Mouse (Mus musculus): ENCODE data around the gene 4933406M09Rik. TPM values are rescaled to one million over a fixed set of nuclear protein-coding genes. Genes with fewer than 3 reads are reported as not detected.

Gene 4933406M09Rik
- not detected in 2 replicates for polyA plus RNA-seq (2014; fragmentation: Nextera tagmentation; extraction: Ambion mirVana)

- Histone ChIP-seq H3K9ac (ENCODE audit: low read depth, low read length) (no peak within 1 kb of the TSS), H3K36me3 (ENCODE audit: control insufficient read depth, insufficient read depth, low read length) (no peaks in the 10 kb centered on the region), H3K27ac (replicated peaks; ENCODE audit: low read depth, low read length) (no peak within 1 kb of the TSS), H3K9me3 (ENCODE audit: control insufficient read depth, low read length) (no peaks in the 10 kb centered on the region), H3K4me1 (ENCODE audit: control insufficient read depth, insufficient read depth, low read length) (peaks cover 10% of the 10 kb centered on the region; the same call in 1 of the 2 replicates), H3K4me3 (ENCODE audit: low read depth, low read length) (no peak within 1 kb of the TSS), H3K27me3 (replicated peaks; ENCODE audit: control insufficient read depth, insufficient read depth, low read length) (no peaks in the 10 kb centered on the region), H3K4me2 (ENCODE audit: low read depth, low read length) (no peak within 1 kb of the TSS)
- WGBS: 100% methylated on average over 1 of the region's 1 CpGs
- ATAC-seq (ENCODE audit: low read depth) (no peak), DNase-seq (ENCODE audit: low spot score) (no peak)
Observed at GRCm38 (mm10) chr1:134385666-134386065, at the start of gene 4933406M09Rik. Gene 4933406M09Rik (plus strand): TSS chr1:134385940.

GRCm38 (mm10) chr1:134336958-134337710 lies 48.6 kb upstream of the 4933406M09Rik start:
- 76% methylated on average over 11 of the region's 11 CpGs for WGBS
- no peak overlapping the region for H3K4me2 ChIP-seq (ENCODE audit: low read depth, low read length)
- H3K27me3 ChIP-seq (replicated peaks; ENCODE audit: control insufficient read depth, insufficient read depth, low read length): no peaks in the 10 kb centered on the region
- ATAC-seq (ENCODE audit: low read depth) (no peak), DNase-seq (ENCODE audit: low spot score) (no peak)
- H3K9ac ChIP-seq (ENCODE audit: low read depth, low read length): no peak overlapping the region
- no peaks in the 10 kb centered on the region for H3K36me3 ChIP-seq (ENCODE audit: control insufficient read depth, insufficient read depth, low read length)
- no peak overlapping the region for H3K27ac ChIP-seq (replicated peaks; ENCODE audit: low read depth, low read length)
- no peak overlapping the region for H3K4me3 ChIP-seq (ENCODE audit: low read depth, low read length)
- no peaks in the 10 kb centered on the region for H3K9me3 ChIP-seq (ENCODE audit: control insufficient read depth, low read length)
- H3K4me1 ChIP-seq (ENCODE audit: control insufficient read depth, insufficient read depth, low read length): peaks cover 15% of the 10 kb centered on the region

- no peak overlapping the region for H3K4me3 ChIP-seq (ENCODE audit: low read depth, low read length)
Observed at GRCm38 (mm10) chr1:134339162-134339561, 46.6 kb upstream of the 4933406M09Rik start.

GRCm38 (mm10) chr1:134339757-134340619 lies 45.8 kb upstream of the 4933406M09Rik start:
- Histone ChIP-seq H3K4me3 (ENCODE audit: low read depth, low read length) (no peak overlapping the region), H3K9me3 (ENCODE audit: control insufficient read depth, low read length) (no peaks in the 10 kb centered on the region), H3K36me3 (ENCODE audit: control insufficient read depth, insufficient read depth, low read length) (no peaks in the 10 kb centered on the region), H3K4me2 (ENCODE audit: low read depth, low read length) (no peak overlapping the region), H3K27me3 (replicated peaks; ENCODE audit: control insufficient read depth, insufficient read depth, low read length) (no peaks in the 10 kb centered on the region), H3K4me1 (ENCODE audit: control insufficient read depth, insufficient read depth, low read length) (peaks cover 21% of the 10 kb centered on the region; the same call in 1 of the 2 replicates), H3K9ac (ENCODE audit: low read depth, low read length) (no peak overlapping the region), H3K27ac (replicated peaks; ENCODE audit: low read depth, low read length) (no peak overlapping the region)
- DNase-seq (ENCODE audit: low spot score) (no peak), ATAC-seq (ENCODE audit: low read depth) (no peak)
- WGBS: 91% methylated on average over 18 of the region's 18 CpGs

More at GRCm38 (mm10) chr1:134339162-134339561, 46.6 kb upstream of the 4933406M09Rik start:
- WGBS: 82% methylated on average over 7 of the region's 7 CpGs
- no peak overlapping the region for H3K4me2 ChIP-seq (ENCODE audit: low read depth, low read length)
- H3K27me3 ChIP-seq (replicated peaks; ENCODE audit: control insufficient read depth, insufficient read depth, low read length): no peaks in the 10 kb centered on the region
- peaks cover 16% of the 10 kb centered on the region; the same call in 1 of the 2 replicates for H3K4me1 ChIP-seq (ENCODE audit: control insufficient read depth, insufficient read depth, low read length)
- no peaks in the 10 kb centered on the region for H3K36me3 ChIP-seq (ENCODE audit: control insufficient read depth, insufficient read depth, low read length)
- H3K9ac ChIP-seq (ENCODE audit: low read depth, low read length): no peak overlapping the region
- ATAC-seq (ENCODE audit: low read depth) (peak; percentile 47), DNase-seq (ENCODE audit: low spot score) (no peak)
- H3K27ac ChIP-seq (replicated peaks; ENCODE audit: low read depth, low read length): no peak overlapping the region
- no peaks in the 10 kb centered on the region for H3K9me3 ChIP-seq (ENCODE audit: control insufficient read depth, low read length)

- peaks cover 14% of the 10 kb centered on the region; the same call in 1 of the 2 replicates for H3K4me1 ChIP-seq (ENCODE audit: control insufficient read depth, insufficient read depth, low read length)
- ATAC-seq (ENCODE audit: low read depth): no peak
- 72% methylated on average over 5 of the region's 5 CpGs for WGBS
- no peak overlapping the region for H3K4me2 ChIP-seq (ENCODE audit: low read depth, low read length)
- H3K27me3 ChIP-seq (replicated peaks; ENCODE audit: control insufficient read depth, insufficient read depth, low read length): no peaks in the 10 kb centered on the region
- H3K36me3 ChIP-seq (ENCODE audit: control insufficient read depth, insufficient read depth, low read length): peaks cover 15% of the 10 kb centered on the region
- H3K27ac ChIP-seq (replicated peaks; ENCODE audit: low read depth, low read length): no peak overlapping the region
- no peaks in the 10 kb centered on the region for H3K9me3 ChIP-seq (ENCODE audit: control insufficient read depth, low read length)
- H3K4me3 ChIP-seq (ENCODE audit: low read depth, low read length): no peak overlapping the region
- DNase-seq (ENCODE audit: low spot score): no peak
- no peak overlapping the region for H3K9ac ChIP-seq (ENCODE audit: low read depth, low read length)
Observed at GRCm38 (mm10) chr1:134341641-134342277, 44.0 kb upstream of the 4933406M09Rik start.

- Histone ChIP-seq H3K27ac (replicated peaks; ENCODE audit: low read depth, low read length) (no peak overlapping the region), H3K9ac (ENCODE audit: low read depth, low read length) (no peak overlapping the region), H3K4me2 (ENCODE audit: low read depth, low read length) (no peak overlapping the region), H3K27me3 (replicated peaks; ENCODE audit: control insufficient read depth, insufficient read depth, low read length) (no peaks in the 10 kb centered on the region), H3K36me3 (ENCODE audit: control insufficient read depth, insufficient read depth, low read length) (peaks cover 20% of the 10 kb centered on the region), H3K9me3 (ENCODE audit: control insufficient read depth, low read length) (no peaks in the 10 kb centered on the region), H3K4me3 (ENCODE audit: low read depth, low read length) (no peak overlapping the region), H3K4me1 (ENCODE audit: control insufficient read depth, insufficient read depth, low read length) (peaks cover 14% of the 10 kb centered on the region; the same call in 1 of the 2 replicates)
- ATAC-seq (ENCODE audit: low read depth): no peak
- no peak for DNase-seq (ENCODE audit: low spot score)
- 49% methylated on average over 2 of the region's 2 CpGs for WGBS
Observed at GRCm38 (mm10) chr1:134342278-134342664, 43.5 kb upstream of the 4933406M09Rik start.

- ATAC-seq (ENCODE audit: low read depth) (no peak), DNase-seq (ENCODE audit: low spot score) (no peak)
- H3K4me3 ChIP-seq (ENCODE audit: low read depth, low read length): no peak overlapping the region
- H3K36me3 ChIP-seq (ENCODE audit: control insufficient read depth, insufficient read depth, low read length): peaks cover 25% of the 10 kb centered on the region
- H3K9ac ChIP-seq (ENCODE audit: low read depth, low read length): no peak overlapping the region
- H3K27ac ChIP-seq (replicated peaks; ENCODE audit: low read depth, low read length): no peak overlapping the region
- no peaks in the 10 kb centered on the region for H3K27me3 ChIP-seq (replicated peaks; ENCODE audit: control insufficient read depth, insufficient read depth, low read length)
- 73% methylated on average over 8 of the region's 8 CpGs for WGBS
- peaks cover 14% of the 10 kb centered on the region; the same call in 1 of the 2 replicates for H3K4me1 ChIP-seq (ENCODE audit: control insufficient read depth, insufficient read depth, low read length)
- no peak overlapping the region; the same call in 1 of the 2 replicates for H3K4me2 ChIP-seq (ENCODE audit: low read depth, low read length)
- no peaks in the 10 kb centered on the region for H3K9me3 ChIP-seq (ENCODE audit: control insufficient read depth, low read length)
Observed at GRCm38 (mm10) chr1:134342781-134343310, 42.9 kb upstream of the 4933406M09Rik start.

GRCm38 (mm10) chr1:134343567-134343966 lies 42.2 kb upstream of the 4933406M09Rik start:
- Histone ChIP-seq H3K27ac (replicated peaks; ENCODE audit: low read depth, low read length) (no peak overlapping the region), H3K36me3 (ENCODE audit: control insufficient read depth, insufficient read depth, low read length) (peaks cover 30% of the 10 kb centered on the region), H3K4me2 (ENCODE audit: low read depth, low read length) (peak overlapping the region; percentile 93), H3K9ac (ENCODE audit: low read depth, low read length) (peak overlapping the region; percentile 70), H3K27me3 (replicated peaks; ENCODE audit: control insufficient read depth, insufficient read depth, low read length) (no peaks in the 10 kb centered on the region), H3K9me3 (ENCODE audit: control insufficient read depth, low read length) (no peaks in the 10 kb centered on the region), H3K4me1 (ENCODE audit: control insufficient read depth, insufficient read depth, low read length) (peaks cover 14% of the 10 kb centered on the region; the same call in 1 of the 2 replicates), H3K4me3 (ENCODE audit: low read depth, low read length) (peak overlapping the region; percentile 58)
- ATAC-seq (ENCODE audit: low read depth) (no peak), DNase-seq (ENCODE audit: low spot score) (no peak)
- 9% methylated on average over 2 of the region's 2 CpGs for WGBS
